Mouse (Mus musculus): ENCODE data around the gene Idi1.

DNA sequence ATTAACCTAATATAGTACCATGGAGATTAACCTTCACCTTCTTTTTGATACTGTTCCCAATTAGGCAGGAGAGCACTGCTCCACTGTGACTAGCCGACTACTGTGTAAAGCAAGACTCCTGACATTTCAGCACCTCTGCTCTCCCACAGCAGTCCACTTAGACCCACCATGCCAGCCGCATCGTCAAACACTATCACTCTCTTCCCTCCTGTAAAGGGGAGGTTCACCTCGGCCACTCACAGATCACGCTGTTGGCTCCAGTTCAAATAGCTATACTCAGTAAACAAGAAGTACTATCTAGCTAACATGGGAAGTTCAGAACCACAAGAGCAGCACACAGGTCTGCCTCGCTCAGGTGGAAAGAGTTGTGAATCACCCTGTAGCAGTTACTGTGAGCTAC lies 26.8 kb upstream of the Idi1 start:
- TF ChIP-seq MYOD1 (IDR thresholded peaks at IDR 0.05; ENCODE audit: control insufficient read depth in 1 of 3, insufficient read length in 2 of 3, low read depth in 2 of 3), result no peak
- TF ChIP-seq POLR2AphosphoS2 (IDR thresholded peaks at IDR 0.05; ENCODE audit: insufficient read length, low read depth), result no peak
- no peak for TF ChIP-seq E2F4 (IDR thresholded peaks at IDR 0.05; ENCODE audit: insufficient read depth)
- no peak for TF ChIP-seq USF1 (IDR thresholded peaks at IDR 0.05; ENCODE audit: low read depth)
- no peak for TF ChIP-seq MAX (IDR thresholded peaks at IDR 0.05; ENCODE audit: low read depth)
- no peak for TF ChIP-seq POLR2A (IDR thresholded peaks at IDR 0.05; ENCODE audit: insufficient read length, low read depth)
- TF ChIP-seq TCF12 (IDR thresholded peaks at IDR 0.05; ENCODE audit: insufficient read depth, poor library complexity, severe bottlenecking), result no peak
- no peak for TF ChIP-seq CEBPB (IDR thresholded peaks at IDR 0.05; ENCODE audit: insufficient read depth, poor library complexity, severe bottlenecking)

All from myocyte (in vitro differentiated cells).